Mouse (Mus musculus) C2C12 (cell line): Measurements from ENCODE around the gene Ddx43.

Experiments used
- CTCF ChIP-seq: IDR thresholded peaks from one replicate; pipeline ENCODE4 v1.5.1; 2011; ENCODE audit not compliant: control insufficient read depth, insufficient read depth, insufficient read length
- MAX ChIP-seq: IDR thresholded peaks from one replicate; pipeline ENCODE4 v1.6.1; 2011; ENCODE audit warnings: mild to moderate bottlenecking, control low read depth

GRCm38 (mm10) chr9:78447973-78448873 lies 52.6 kb downstream of the Ddx43 start, which contains the start of the genes Mto1 and Gm17324:
- peak; percentile 28 for TF ChIP-seq MAX
- no peak for TF ChIP-seq CTCF
